Comparison of ENCODE assay signal across 26 mouse cellular contexts in the genomic region with DNA sequence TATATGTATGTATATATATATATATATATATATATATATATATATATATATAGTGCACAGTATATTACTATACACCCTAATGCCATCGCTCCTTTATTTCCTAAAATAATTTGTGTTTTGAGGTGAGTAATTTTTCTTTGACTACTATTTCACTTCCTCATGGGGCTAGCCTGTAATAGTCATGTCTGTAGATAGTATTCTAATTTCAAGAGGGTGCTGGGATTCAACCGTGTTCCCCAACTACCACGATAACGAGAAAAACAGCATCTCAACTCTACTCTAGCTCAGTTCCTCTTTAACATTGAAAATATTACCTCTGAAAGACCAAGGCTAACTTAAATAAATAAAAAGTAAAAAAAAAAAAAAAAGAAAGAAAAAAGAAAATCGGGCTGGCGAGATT.
"Had no signal": no experiment of that assay in that cellular context is flagged by ENCODE, and none has a peak within 500 bp of the region (broad histone marks: within the 10 kb centered on the region; RNA-seq: fewer than 3 reads in every experiment).

No protein-coding gene starts in this region.

- H3K27ac ChIP-seq: embryonic facial prominence, embryonic 10.5 days; embryonic facial prominence, embryonic 12.5 days; embryonic facial prominence, embryonic 13.5 days; embryonic facial prominence, embryonic 15.5 days; forebrain, embryonic 10.5 days; forebrain, embryonic 12.5 days; forebrain, embryonic 13.5 days; forebrain, embryonic 15.5 days; gastrocnemius, adult 2 months; heart, adult 2 months had no signal

- ATAC-seq: forebrain, embryonic 13.5 days; forebrain, embryonic 14.5 days; forebrain, embryonic 15.5 days; forebrain, embryonic 16.5 days; forebrain, postnatal 0 days had no signal

- DNase-seq: cerebellum, adult 9-10 months; cerebellum, adult 9-11 months; cerebellum, postnatal 10 days; cerebellum, postnatal 14 days; cerebellum, postnatal 25 days; cerebellum, postnatal 36 days; embryo, embryonic 11 days; forebrain, postnatal 0 days; gastrocnemius, adult 2 months; gastrocnemius, postnatal 10 days; gastrocnemius, postnatal 14 days; gastrocnemius, postnatal 25 days; gastrocnemius, postnatal 36 days; heart, adult 18-20 months; heart, adult 2 months had no signal

- H3K9ac ChIP-seq: embryonic facial prominence, embryonic 12.5 days; embryonic facial prominence, embryonic 13.5 days; embryonic facial prominence, embryonic 15.5 days; forebrain, embryonic 12.5 days; forebrain, embryonic 13.5 days; forebrain, embryonic 15.5 days; forebrain, postnatal 0 days had no signal

- H3K9me3 ChIP-seq: embryonic facial prominence, embryonic 10.5 days; embryonic facial prominence, embryonic 12.5 days; embryonic facial prominence, embryonic 13.5 days; embryonic facial prominence, embryonic 15.5 days; forebrain, embryonic 10.5 days; forebrain, embryonic 12.5 days; forebrain, embryonic 13.5 days; forebrain, embryonic 15.5 days had no signal

- H3K36me3 ChIP-seq: embryonic facial prominence, embryonic 10.5 days; embryonic facial prominence, embryonic 12.5 days; embryonic facial prominence, embryonic 13.5 days; embryonic facial prominence, embryonic 15.5 days; forebrain, embryonic 10.5 days; forebrain, embryonic 12.5 days; forebrain, embryonic 15.5 days had no signal

- H3K4me1 ChIP-seq: embryonic facial prominence, embryonic 10.5 days; embryonic facial prominence, embryonic 15.5 days had no signal

- H3K4me2 ChIP-seq: embryonic facial prominence, embryonic 12.5 days; embryonic facial prominence, embryonic 13.5 days; embryonic facial prominence, embryonic 15.5 days; forebrain, embryonic 12.5 days; forebrain, embryonic 13.5 days; forebrain, embryonic 15.5 days had no signal

- H3K27me3 ChIP-seq: embryonic facial prominence, embryonic 12.5 days; embryonic facial prominence, embryonic 13.5 days; embryonic facial prominence, embryonic 15.5 days; forebrain, embryonic 12.5 days; forebrain, embryonic 13.5 days; forebrain, embryonic 15.5 days had no signal

- H3K4me3 ChIP-seq: embryonic facial prominence, embryonic 10.5 days; embryonic facial prominence, embryonic 12.5 days; embryonic facial prominence, embryonic 13.5 days; embryonic facial prominence, embryonic 15.5 days; erythroblast, embryonic 14.5 days; forebrain, embryonic 10.5 days; forebrain, embryonic 12.5 days; forebrain, embryonic 13.5 days; forebrain, embryonic 15.5 days; gastrocnemius, adult 2 months; heart, adult 2 months had no signal
